Mouse (Mus musculus): ENCODE data around the gene Asb2.

Asb2 gene

GRCm38 (mm10) chr12:103355746-103356414 lies at the start of gene Asb2:
Gene Asb2 (minus strand): TSS chr12:103356001.
- DNase-seq (ENCODE audit: low spot score in 2 of 2), result no peak

- DNase-seq (ENCODE audit: low spot score in 2 of 2), result no peak
Observed at GRCm38 (mm10) chr12:103404131-103404530, 48.3 kb upstream of the Asb2 start.

- DNase-seq (ENCODE audit: low spot score in 2 of 2), result no peak
Observed at GRCm38 (mm10) chr12:103396751-103397150, 41.0 kb upstream of the Asb2 start.

GRCm38 (mm10) chr12:103395486-103396275 lies 39.9 kb upstream of the Asb2 start:
- no peak for DNase-seq (ENCODE audit: low spot score in 2 of 2)

GRCm38 (mm10) chr12:103393528-103393927 lies 37.7 kb upstream of the Asb2 start:
- no peak for DNase-seq (ENCODE audit: low spot score in 2 of 2)

- peak; percentile 72 to 75 for DNase-seq (ENCODE audit: low spot score in 2 of 2)
Observed at GRCm38 (mm10) chr12:103391098-103391497, 35.3 kb upstream of the Asb2 start.

GRCm38 (mm10) chr12:103389982-103390381 lies 34.2 kb upstream of the Asb2 start:
- DNase-seq (ENCODE audit: low spot score in 2 of 2), result no peak

GRCm38 (mm10) chr12:103389348-103389727 lies 33.5 kb upstream of the Asb2 start:
- no peak for DNase-seq (ENCODE audit: low spot score in 2 of 2)

- DNase-seq (ENCODE audit: low spot score in 2 of 2), result peak; percentile 98
Observed at GRCm38 (mm10) chr12:103388505-103389347, 32.9 kb upstream of the Asb2 start, which contains the start of gene Otub2. Gene Otub2 (plus strand): TSS chr12:103388682.

GRCm38 (mm10) chr12:103380226-103380625 lies 24.4 kb upstream of the Asb2 start:
- DNase-seq (ENCODE audit: low spot score in 2 of 2), result no peak

- DNase-seq (ENCODE audit: low spot score in 2 of 2), result peak; percentile 58 to 70
Observed at GRCm38 (mm10) chr12:103376774-103377173, 21.0 kb upstream of the Asb2 start.

- peak; percentile 68 to 73 for DNase-seq (ENCODE audit: low spot score in 2 of 2)
Observed at GRCm38 (mm10) chr12:103376124-103376523, 20.3 kb upstream of the Asb2 start.

- DNase-seq (ENCODE audit: low spot score in 2 of 2), result no peak
Observed at GRCm38 (mm10) chr12:103373530-103374236, 17.9 kb upstream of the Asb2 start.

- DNase-seq (ENCODE audit: low spot score in 2 of 2), result peak; percentile 64 to 69
Observed at GRCm38 (mm10) chr12:103371711-103372110, 15.9 kb upstream of the Asb2 start.

GRCm38 (mm10) chr12:103370861-103371260 lies 15.1 kb upstream of the Asb2 start:
- DNase-seq (ENCODE audit: low spot score in 2 of 2), result no peak

GRCm38 (mm10) chr12:103368777-103369176 lies 13.0 kb upstream of the Asb2 start:
- no peak for DNase-seq (ENCODE audit: low spot score in 2 of 2)

- DNase-seq (ENCODE audit: low spot score in 2 of 2), result no peak
Observed at GRCm38 (mm10) chr12:103368326-103368669, 12.5 kb upstream of the Asb2 start.

- DNase-seq (ENCODE audit: low spot score in 2 of 2), result peak; percentile 82 to 83
Observed at GRCm38 (mm10) chr12:103367620-103368325, 12.0 kb upstream of the Asb2 start.

- DNase-seq (ENCODE audit: low spot score in 2 of 2), result no peak
Observed at GRCm38 (mm10) chr12:103367171-103367570, 11.4 kb upstream of the Asb2 start.

GRCm38 (mm10) chr12:103362336-103362735 lies 6.5 kb upstream of the Asb2 start:
- DNase-seq (ENCODE audit: low spot score in 2 of 2), result no peak

Measured in right cerebral cortex, adult 2 months (tissue).